Mouse (Mus musculus): ENCODE measurements at regions not wholly inside any gene's neighbourhood (a gene's known extent, or its start where the extent isn't known, plus 50 kb on each side); places are given as distances from the start of the nearest gene placed in this dataset.

GRCm38 (mm10) chr12:51117436-51118020 lies 230.3 kb upstream of the G2e3 start:
- no peak for TF ChIP-seq POLR2A (IDR thresholded peaks at IDR 0.05; ENCODE audit: control insufficient read depth, extremely low read depth, insufficient read depth, low read length, poor library complexity)
- TF ChIP-seq CTCF (IDR thresholded peaks at IDR 0.05; ENCODE audit: borderline replicate concordance, control insufficient read depth, extremely low read depth, insufficient read depth, low read length, poor library complexity), result no peak
